Mouse (Mus musculus) activated CD4-positive, CD25-positive, alpha-beta regulatory T cell, adult 4 months (primary cell): ENCODE measurements around the gene Pcdh17. TPM values are rescaled to one million over a fixed set of nuclear protein-coding genes. Genes with fewer than 3 reads are reported as not detected.

Source experiments
- ATAC-seq: one replicate; pipeline ENCODE4 v1.8.0; 2017
- polyA plus RNA-seq, 2 experiments: library from polyadenylated mRNA; unstranded; fragments of 100-300 nt; shearing (Covaris generic); gene quantifications; one replicate each; pipeline ENCODE4 v1.2.1; 2017

The Pcdh17 gene
- polyA plus RNA-seq, 2 experiments from 2014 or later = 0.04 to 0.36 TPM

GRCm38 (mm10) chr14:84480546-84480945 lies 37.2 kb downstream of the Pcdh17 start:
- no peak for ATAC-seq

- ATAC-seq = no peak
Measured at GRCm38 (mm10) chr14:84484350-84484749, 41.0 kb downstream of the Pcdh17 start.

GRCm38 (mm10) chr14:84511010-84511409 lies 67.6 kb downstream of the Pcdh17 start:
- no peak for ATAC-seq

GRCm38 (mm10) chr14:84532397-84532796 lies 89.0 kb downstream of the Pcdh17 start:
- ATAC-seq = no peak

- ATAC-seq = no peak
Measured at GRCm38 (mm10) chr14:84535264-84535663, 91.9 kb downstream of the Pcdh17 start.

- no peak for ATAC-seq
Measured at GRCm38 (mm10) chr14:84541838-84542237, 98.5 kb downstream of the Pcdh17 start.

GRCm38 (mm10) chr14:84545968-84546367 lies 102.6 kb downstream of the Pcdh17 start:
- no peak for ATAC-seq

- no peak for ATAC-seq
Measured at GRCm38 (mm10) chr14:84547513-84548194, 104.3 kb downstream of the Pcdh17 start.

GRCm38 (mm10) chr14:84551546-84551945 lies 108.2 kb downstream of the Pcdh17 start:
- ATAC-seq = no peak

- no peak for ATAC-seq
Measured at GRCm38 (mm10) chr14:84571071-84571470, 127.7 kb downstream of the Pcdh17 start.
